Mouse (Mus musculus): ENCODE measurements at regions not wholly inside any gene's neighbourhood (a gene's known extent, or its start where the extent isn't known, plus 50 kb on each side); places are given as distances from the start of the nearest gene placed in this dataset.

DNA sequence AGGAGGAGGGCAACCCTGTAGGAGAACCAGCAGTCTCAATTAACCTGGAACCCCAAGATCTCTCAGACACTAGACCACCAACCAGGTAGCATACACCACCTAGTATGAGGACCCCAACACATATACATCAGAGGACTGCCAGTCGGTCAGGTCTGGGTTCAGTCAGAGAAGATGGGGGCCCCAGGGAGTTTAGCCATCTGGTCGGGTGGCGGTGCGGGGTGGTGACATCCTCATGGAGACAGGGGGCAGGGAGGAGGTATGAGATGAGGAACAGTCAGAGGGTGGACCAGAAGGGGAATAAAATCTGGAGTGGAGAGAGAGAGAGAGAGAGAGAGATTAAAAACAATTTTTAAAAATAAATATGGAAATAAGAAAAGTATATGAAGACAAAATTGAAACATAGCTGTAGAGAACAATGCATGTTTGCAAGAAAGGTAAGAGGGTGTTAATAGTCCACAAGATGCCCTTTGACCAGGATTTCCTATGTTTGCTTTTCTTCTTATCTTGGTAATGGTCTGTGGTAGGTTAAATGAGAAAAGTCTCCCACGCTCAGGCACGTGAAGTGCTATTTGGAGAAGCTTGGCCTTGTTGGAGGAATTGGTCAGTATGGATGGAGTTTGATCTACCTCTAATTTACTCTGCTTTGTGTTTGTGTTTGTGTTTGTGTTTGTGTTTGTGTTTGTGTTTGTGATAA, 108.0 kb upstream of the Spaca1 start:
- no peak for TF ChIP-seq CTCF (conservative IDR thresholded peaks at IDR 0.05; ENCODE audit: low read length)
- no peak for TF ChIP-seq NANOG (IDR thresholded peaks at IDR 0.05; ENCODE audit: borderline replicate concordance, low read length)
- TF ChIP-seq POU5F1 (IDR thresholded peaks at IDR 0.05; ENCODE audit: borderline replicate concordance, low read length): no peak
